Mouse (Mus musculus) limb, embryonic 13.5 days (tissue): ENCODE data around the gene P2ry2. TPM values are rescaled to one million over a fixed set of nuclear protein-coding genes. Genes with fewer than 3 reads are reported as not detected.
A peak's percentile ranks its signal among the peaks of the same experiment; 100 is the strongest.

Source experiments
- ATAC-seq: fragments of 200-750 bp; cut with Nextera tagmentation; 2 replicates; pipeline ENCODE4 v1.8.0; 2017; ENCODE audit warnings: low read depth, moderate number of reproducible peaks, moderate TSS enrichment; ENCODE audit not compliant: low FRiP score
- H3K27ac ChIP-seq: fragments of 300-500 bp; sonication (generic); 2 replicates; pipeline ENCODE4 v1.5.1; 2015; ENCODE audit warnings: inconsistent platforms, mild to moderate bottlenecking, moderate library complexity
- H3K27me3 ChIP-seq: fragments of 300-500 bp; sonication (generic); 2 replicates; pipeline ENCODE4 v1.6.1; 2015; ENCODE audit warnings: mild to moderate bottlenecking, inconsistent platforms
- H3K36me3 ChIP-seq: fragments of 300-500 bp; sonication (generic); 2 replicates; pipeline ENCODE4 v1.6.1; 2015; ENCODE audit warnings: inconsistent platforms, mild to moderate bottlenecking, moderate library complexity
- H3K4me1 ChIP-seq: fragments of 300-500 bp; sonication (generic); 2 replicates; pipeline ENCODE4 v1.6.1; 2015; ENCODE audit warnings: inconsistent platforms
- H3K4me2 ChIP-seq: fragments of 300-500 bp; sonication (generic); replicated peaks from 2 replicates; pipeline ENCODE4 v1.6.1; 2015; ENCODE audit warnings: inconsistent platforms, mild to moderate bottlenecking, moderate library complexity
- H3K4me3 ChIP-seq: fragments of 300-500 bp; sonication (generic); 2 replicates; pipeline ENCODE4 v1.5.1; 2015; ENCODE audit warnings: moderate library complexity, mild to moderate bottlenecking, inconsistent platforms
- H3K9ac ChIP-seq: fragments of 300-500 bp; sonication (generic); 2 replicates; pipeline ENCODE4 v1.6.1; 2015; ENCODE audit warnings: mild to moderate bottlenecking, inconsistent platforms
- H3K9me3 ChIP-seq: fragments of 300-500 bp; sonication (generic); 2 replicates; pipeline ENCODE4 v1.6.1; 2016; ENCODE audit warnings: inconsistent platforms
- WGBS: fragments of 180-500 bp; shearing (Covaris S2); methylation state at CpG from one replicate; pipeline ENCODE4 v1.1.7; 2015; 5-methylcytosine and 5-hydroxymethylcytosine counted together
- polyA plus RNA-seq: library from polyadenylated mRNA; unstranded; fragments of >200 nt; fragmentation: Nextera tagmentation; extraction: Ambion mirVana; gene quantifications from 2 replicates; pipeline ENCODE4 v1.2.1, GENCODE M21; 2015

Gene P2ry2
- polyA plus RNA-seq, 1 experiment from 2014 or later, result 1.3 TPM

- H3K27ac ChIP-seq, result no peak overlapping the region
- no peak overlapping the region for H3K4me2 ChIP-seq
Observed at GRCm38 (mm10) chr7:101043846-101044541, 31.3 kb upstream of the P2ry2 start.

DNA sequence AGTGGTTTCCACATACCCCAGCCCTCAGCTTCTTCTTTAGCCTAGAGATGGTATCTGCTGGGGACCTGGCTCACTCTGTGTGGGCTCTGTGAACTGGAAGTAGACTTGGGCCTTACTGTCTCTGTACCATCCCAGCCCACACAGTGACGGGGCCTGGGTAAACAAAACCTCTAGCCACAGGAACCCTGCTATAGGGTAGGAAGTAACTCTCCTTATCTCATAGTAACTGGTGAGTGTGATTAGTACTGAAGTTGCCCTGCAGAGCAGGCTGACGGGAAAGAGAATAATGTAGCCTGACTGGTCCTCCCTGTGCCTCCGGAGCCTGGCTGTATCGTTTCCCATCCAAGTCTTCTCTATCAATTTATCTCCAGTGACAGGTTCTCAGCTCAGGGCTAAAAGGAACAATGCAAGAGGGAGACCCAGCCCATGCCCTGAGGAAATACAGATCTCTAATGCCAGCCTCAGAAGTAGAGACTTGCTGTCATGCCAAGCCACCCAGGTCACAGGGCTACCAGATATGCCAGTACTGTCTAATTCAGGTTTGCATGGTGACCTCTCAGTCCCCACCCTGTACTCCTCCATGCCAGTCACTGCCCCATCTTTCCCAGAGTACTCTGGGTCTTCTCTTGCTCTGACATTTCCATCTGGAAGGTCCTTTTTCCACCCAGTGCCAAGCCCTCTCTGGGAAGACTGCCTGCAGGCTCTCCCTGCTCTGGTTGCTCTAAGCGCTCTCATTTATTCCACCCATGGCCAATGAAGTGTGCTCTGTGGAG, 29.5 kb upstream of the P2ry2 start:
- no peak for ATAC-seq
- no peak overlapping the region for H3K27ac ChIP-seq
- H3K27me3 ChIP-seq, result no peaks in the 10 kb centered on the region
- no peak overlapping the region for H3K4me2 ChIP-seq
- H3K9me3 ChIP-seq, result no peaks in the 10 kb centered on the region
- no peaks in the 10 kb centered on the region for H3K4me1 ChIP-seq
- H3K36me3 ChIP-seq, result no peaks in the 10 kb centered on the region
- WGBS, result 51% methylated on average over 5 of the region's 5 CpGs
- no peak overlapping the region for H3K4me3 ChIP-seq
- no peak overlapping the region for H3K9ac ChIP-seq

More at GRCm38 (mm10) chr7:101043846-101044541, 31.3 kb upstream of the P2ry2 start:
- no peaks in the 10 kb centered on the region for H3K27me3 ChIP-seq
- no peak overlapping the region for H3K4me3 ChIP-seq
- H3K9me3 ChIP-seq, result no peaks in the 10 kb centered on the region
- H3K4me1 ChIP-seq, result no peaks in the 10 kb centered on the region
- 61% methylated on average over 8 of the region's 8 CpGs for WGBS
- no peak for ATAC-seq
- H3K9ac ChIP-seq, result no peak overlapping the region
- no peaks in the 10 kb centered on the region for H3K36me3 ChIP-seq

GRCm38 (mm10) chr7:101041544-101041943, 28.9 kb upstream of the P2ry2 start:
- Histone ChIP-seq H3K27me3 (no peaks in the 10 kb centered on the region), H3K27ac (no peak overlapping the region), H3K9ac (peak overlapping the region; percentile 9; the same call in 1 of the 2 replicates), H3K4me1 (no peaks in the 10 kb centered on the region), H3K36me3 (no peaks in the 10 kb centered on the region), H3K4me2 (no peak overlapping the region), H3K9me3 (no peaks in the 10 kb centered on the region), H3K4me3 (no peak overlapping the region)
- 63% methylated on average over 2 of the region's 2 CpGs for WGBS
- no peak for ATAC-seq

DNA sequence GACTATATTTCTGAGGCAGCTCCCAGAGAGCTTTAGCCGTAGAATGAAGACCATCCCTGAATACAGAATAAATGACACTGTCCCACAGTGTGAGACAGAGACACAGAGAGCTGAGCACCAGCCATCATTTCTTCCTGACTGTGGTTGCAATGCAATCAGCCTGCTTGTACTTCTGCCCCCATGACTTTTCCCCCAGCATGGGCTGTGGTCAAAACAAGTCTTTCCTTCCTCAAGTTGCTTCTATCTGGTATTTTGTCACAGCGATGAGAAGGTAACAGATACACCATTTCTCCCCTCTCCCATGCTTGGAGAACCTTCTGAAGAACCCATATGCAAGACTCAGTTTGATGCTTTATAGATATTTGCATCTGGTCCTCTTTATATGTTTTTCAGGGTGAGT, 20.7 kb upstream of the P2ry2 start:
- no peak overlapping the region for H3K4me3 ChIP-seq
- no peaks in the 10 kb centered on the region for H3K36me3 ChIP-seq
- H3K4me2 ChIP-seq, result no peak overlapping the region
- no peaks in the 10 kb centered on the region for H3K27me3 ChIP-seq
- peaks cover 6% of the 10 kb centered on the region for H3K4me1 ChIP-seq
- no peak overlapping the region for H3K27ac ChIP-seq
- WGBS, result 74% methylated on average over 2 of the region's 2 CpGs
- no peak for ATAC-seq
- H3K9ac ChIP-seq, result no peak overlapping the region
- H3K9me3 ChIP-seq, result no peaks in the 10 kb centered on the region

DNA sequence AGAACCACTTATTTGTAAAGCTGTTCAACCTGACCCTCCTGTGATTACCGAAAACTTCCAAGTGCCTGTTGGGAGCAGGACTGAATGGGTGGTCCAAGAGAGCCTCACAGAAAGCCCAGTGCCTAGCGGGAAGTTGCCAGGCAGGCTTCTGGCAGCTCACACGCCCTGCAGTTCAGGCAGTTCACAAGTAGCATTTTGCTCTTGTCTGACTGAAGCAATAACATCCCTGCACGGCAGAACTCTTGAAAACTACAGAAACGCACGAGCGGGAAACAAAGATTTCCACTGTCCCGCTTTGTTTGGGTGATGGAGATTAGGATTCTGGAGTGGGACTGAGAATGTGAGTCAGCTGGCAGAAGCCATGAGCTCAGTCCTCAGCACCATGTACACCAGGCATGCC, 18.6 kb upstream of the P2ry2 start:
- ATAC-seq, result no peak

DNA sequence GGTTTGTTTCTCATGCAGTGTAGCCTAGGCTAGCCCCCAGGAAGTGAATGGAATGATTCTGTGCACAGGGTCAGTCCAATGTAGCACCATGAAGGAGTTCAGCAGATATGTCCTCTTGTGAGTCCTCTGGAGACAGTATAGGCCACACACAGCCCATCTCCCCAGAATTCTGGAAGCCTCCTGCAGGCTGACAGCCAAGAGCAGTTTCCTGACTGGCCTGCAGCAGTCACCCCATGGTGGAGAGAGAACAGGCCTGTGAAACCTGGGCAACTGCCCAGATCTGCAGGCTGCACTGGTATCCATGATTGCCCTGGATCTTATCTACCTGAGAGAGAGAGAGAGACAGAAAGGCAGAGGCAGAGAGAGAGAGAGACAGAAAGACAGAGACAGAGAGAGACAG, 18.1 kb upstream of the P2ry2 start:
- H3K4me3 ChIP-seq, result no peak overlapping the region
- H3K9ac ChIP-seq, result no peak overlapping the region
- no peaks in the 10 kb centered on the region for H3K27me3 ChIP-seq
- no peaks in the 10 kb centered on the region for H3K9me3 ChIP-seq
- H3K4me2 ChIP-seq, result no peak overlapping the region
- ATAC-seq, result no peak
- no peaks in the 10 kb centered on the region for H3K36me3 ChIP-seq
- no peak overlapping the region for H3K27ac ChIP-seq
- peaks cover 6% of the 10 kb centered on the region for H3K4me1 ChIP-seq

More for the DNA sequence above, 18.6 kb upstream of the P2ry2 start:
- Histone ChIP-seq H3K9ac (no peak overlapping the region), H3K9me3 (no peaks in the 10 kb centered on the region), H3K4me3 (no peak overlapping the region), H3K4me2 (no peak overlapping the region), H3K36me3 (no peaks in the 10 kb centered on the region), H3K27ac (no peak overlapping the region), H3K27me3 (no peaks in the 10 kb centered on the region), H3K4me1 (peaks cover 6% of the 10 kb centered on the region)
- 52% methylated on average over 8 of the region's 8 CpGs for WGBS

DNA sequence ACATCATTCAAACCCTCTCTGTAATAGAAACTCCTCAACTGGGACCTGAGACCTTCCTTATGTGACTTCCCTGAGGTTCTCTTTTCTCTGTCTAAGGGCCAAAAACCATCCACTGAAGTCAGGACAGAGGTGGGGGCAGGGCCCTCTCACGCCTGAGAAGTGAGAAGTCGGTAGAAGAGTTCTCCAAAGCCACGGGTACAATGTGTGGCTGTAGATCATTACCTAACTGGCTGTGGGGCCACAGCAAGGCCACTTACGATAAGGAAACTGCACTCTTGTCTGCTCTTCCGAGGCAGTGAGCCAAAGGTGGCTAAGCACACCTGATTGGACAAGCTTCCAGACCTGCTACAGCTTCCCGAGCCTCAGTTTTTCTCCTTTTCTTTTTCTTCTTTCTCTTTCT, 16.8 kb upstream of the P2ry2 start:
- H3K9me3 ChIP-seq, result no peaks in the 10 kb centered on the region
- no peaks in the 10 kb centered on the region for H3K36me3 ChIP-seq
- no peaks in the 10 kb centered on the region for H3K27me3 ChIP-seq
- 75% methylated on average over 6 of the region's 6 CpGs for WGBS
- H3K4me2 ChIP-seq, result no peak overlapping the region
- no peak overlapping the region for H3K4me3 ChIP-seq
- no peak overlapping the region for H3K9ac ChIP-seq
- no peak for ATAC-seq
- peaks cover 6% of the 10 kb centered on the region for H3K4me1 ChIP-seq
- H3K27ac ChIP-seq, result no peak overlapping the region

DNA sequence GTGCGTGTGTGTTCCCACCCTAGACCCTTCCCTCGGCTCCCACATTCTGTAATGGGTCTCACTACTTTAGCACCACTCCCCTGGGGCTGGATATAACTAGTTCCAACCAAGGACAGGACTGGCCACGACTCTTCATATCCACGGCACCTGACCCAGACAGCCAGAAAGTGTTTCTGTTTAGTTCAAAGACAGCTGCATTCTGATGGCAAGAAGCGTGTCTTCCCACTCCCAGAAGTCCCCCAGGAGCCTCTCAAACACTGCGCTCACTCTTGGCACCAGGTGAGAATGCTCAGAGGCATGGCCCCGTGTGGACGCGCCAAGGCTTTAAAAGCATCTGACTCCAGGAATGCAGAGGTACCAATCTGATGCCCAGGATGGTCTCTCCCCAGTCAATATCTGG, 16.3 kb upstream of the P2ry2 start:
- H3K27ac ChIP-seq, result no peak overlapping the region
- 84% methylated on average over 9 of the region's 9 CpGs for WGBS
- no peak overlapping the region for H3K4me2 ChIP-seq
- no peaks in the 10 kb centered on the region for H3K27me3 ChIP-seq
- H3K36me3 ChIP-seq, result no peaks in the 10 kb centered on the region
- no peak overlapping the region for H3K9ac ChIP-seq
- H3K4me1 ChIP-seq, result peaks cover 6% of the 10 kb centered on the region
- H3K4me3 ChIP-seq, result no peak overlapping the region
- no peak for ATAC-seq
- H3K9me3 ChIP-seq, result no peaks in the 10 kb centered on the region

DNA sequence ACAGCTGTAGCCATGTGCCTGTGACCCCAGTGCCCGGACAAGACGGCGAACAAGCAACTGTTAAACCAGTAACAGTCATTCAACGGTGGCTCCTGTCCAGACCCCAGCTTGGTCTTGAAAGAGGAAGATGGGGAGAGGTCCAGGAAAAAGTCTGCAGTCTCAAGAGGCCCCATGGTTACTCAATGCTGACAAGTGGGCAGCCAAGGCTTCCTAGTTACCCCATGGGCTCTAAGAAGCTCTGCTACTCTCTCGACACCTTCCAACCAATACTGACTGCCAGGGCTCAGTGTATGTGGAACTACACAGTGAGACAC, 15.7 kb upstream of the P2ry2 start:
- no peaks in the 10 kb centered on the region for H3K9me3 ChIP-seq
- H3K36me3 ChIP-seq, result no peaks in the 10 kb centered on the region
- H3K9ac ChIP-seq, result no peak overlapping the region
- ATAC-seq, result no peak
- WGBS, result 89% methylated on average over 5 of the region's 5 CpGs
- no peaks in the 10 kb centered on the region for H3K27me3 ChIP-seq
- H3K4me3 ChIP-seq, result no peak overlapping the region
- H3K4me1 ChIP-seq, result peaks cover 6% of the 10 kb centered on the region
- no peak overlapping the region for H3K27ac ChIP-seq
- no peak overlapping the region for H3K4me2 ChIP-seq

- Histone ChIP-seq H3K9me3 (no peaks in the 10 kb centered on the region), H3K4me2 (no peak overlapping the region), H3K27ac (no peak overlapping the region), H3K36me3 (no peaks in the 10 kb centered on the region), H3K27me3 (no peaks in the 10 kb centered on the region), H3K9ac (no peak overlapping the region), H3K4me3 (no peak overlapping the region), H3K4me1 (peaks cover 6% of the 10 kb centered on the region)
- ATAC-seq, result no peak
- 86% methylated on average over 10 of the region's 10 CpGs for WGBS
Observed at GRCm38 (mm10) chr7:101027623-101028443, 15.2 kb upstream of the P2ry2 start.

- Histone ChIP-seq H3K9me3 (no peaks in the 10 kb centered on the region), H3K27ac (no peak overlapping the region), H3K9ac (no peak overlapping the region), H3K27me3 (no peaks in the 10 kb centered on the region), H3K4me3 (no peak overlapping the region), H3K36me3 (no peaks in the 10 kb centered on the region), H3K4me1 (peaks cover 6% of the 10 kb centered on the region), H3K4me2 (no peak overlapping the region)
- no peak for ATAC-seq
- 61% methylated on average over 5 of the region's 5 CpGs for WGBS
Observed at GRCm38 (mm10) chr7:101026836-101027235, 14.2 kb upstream of the P2ry2 start.

DNA sequence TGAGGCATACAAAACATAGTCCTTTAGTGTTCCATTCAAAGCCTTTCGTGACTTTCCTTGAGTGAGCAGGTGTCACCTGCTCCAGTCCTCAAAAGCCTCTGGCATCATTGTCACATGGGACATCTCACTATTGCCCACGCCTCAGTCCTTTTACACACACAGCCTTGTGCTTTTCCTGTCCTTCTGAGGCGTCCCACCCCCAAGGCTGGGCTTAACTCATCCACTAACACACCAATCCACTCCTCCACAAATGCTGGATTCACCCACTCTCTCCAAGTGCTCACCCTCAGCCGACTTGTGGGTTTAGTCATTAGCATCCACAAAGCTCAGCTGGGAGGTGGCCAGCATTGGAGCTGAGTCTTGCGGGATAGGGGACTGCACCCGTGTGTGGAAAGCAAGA, 4.8 kb upstream of the P2ry2 start:
- H3K4me3 ChIP-seq, result no peak overlapping the region
- H3K4me2 ChIP-seq, result no peak overlapping the region
- no peaks in the 10 kb centered on the region for H3K9me3 ChIP-seq
- H3K9ac ChIP-seq, result no peak overlapping the region
- 66% methylated on average over 6 of the region's 6 CpGs for WGBS
- no peaks in the 10 kb centered on the region for H3K36me3 ChIP-seq
- peaks cover 20% of the 10 kb centered on the region for H3K27me3 ChIP-seq
- peaks cover 14% of the 10 kb centered on the region for H3K4me1 ChIP-seq
- 0 out of 2 replicates have a peak, but pooled peaks have one; percentile 5 for ATAC-seq
- no peak overlapping the region for H3K27ac ChIP-seq
